Mouse (Mus musculus) liver, postnatal 0 days (tissue): ENCODE results near the gene Anp32e. TPM values are rescaled to one million over a fixed set of nuclear protein-coding genes. Genes with fewer than 3 reads are reported as not detected.

Experiments used
- ATAC-seq: fragments of 200-750 bp; cut with Nextera tagmentation; 2 replicates; pipeline ENCODE4 v1.8.0; 2017; ENCODE audit warnings: mild to moderate bottlenecking, moderate library complexity
- DNase-seq: peaks from one replicate; pipeline ENCODE4 v3.0.0-alpha.2; 2016
- H3K27ac ChIP-seq: fragments of 300-500 bp; sonication (generic); 2 replicates; pipeline ENCODE4 v1.5.1; 2014; ENCODE audit warnings: antibody characterized with exemption, moderate library complexity, mild to moderate bottlenecking, low read depth
- H3K27me3 ChIP-seq: fragments of 300-500 bp; sonication (generic); 2 replicates; pipeline ENCODE4 v1.6.1; 2014; ENCODE audit warnings: low read length, control low read depth, mixed read lengths; ENCODE audit not compliant: insufficient read depth
- H3K36me3 ChIP-seq: fragments of 300-500 bp; sonication (generic); replicated peaks from 2 replicates; pipeline ENCODE4 v1.6.1; 2014; ENCODE audit warnings: mild to moderate bottlenecking, control low read depth, low read length, moderate library complexity, mixed read lengths; ENCODE audit not compliant: insufficient read depth
- H3K4me1 ChIP-seq: fragments of 300-500 bp; sonication (generic); 2 replicates; pipeline ENCODE4 v1.6.1; 2014; ENCODE audit warnings: antibody characterized with exemption, mild to moderate bottlenecking, control low read depth; ENCODE audit not compliant: insufficient read depth
- H3K4me2 ChIP-seq: fragments of 300-500 bp; sonication (generic); 2 replicates; pipeline ENCODE4 v1.6.1; 2014; ENCODE audit warnings: low read depth, mild to moderate bottlenecking, low read length, moderate library complexity, mixed read lengths
- H3K4me3 ChIP-seq: fragments of 300-500 bp; sonication (generic); 2 replicates; pipeline ENCODE4 v1.5.1; 2014; ENCODE audit warnings: low read depth, low read length
- H3K9ac ChIP-seq: fragments of 300-500 bp; sonication (generic); replicated peaks from 2 replicates; pipeline ENCODE4 v1.6.1; 2014; ENCODE audit warnings: mild to moderate bottlenecking, moderate library complexity
- H3K9me3 ChIP-seq: fragments of 300-500 bp; sonication (generic); 2 replicates; pipeline ENCODE4 v1.6.1; 2016; ENCODE audit warnings: mild to moderate bottlenecking, control low read depth, low read length, mixed read lengths
- CTCF ChIP-seq: sonication (generic); IDR thresholded peaks from 2 replicates; pipeline ENCODE4 v1.5.1; 2016; ENCODE audit warnings: antibody characterized with exemption, low read depth
- EP300 ChIP-seq: IDR thresholded peaks from 2 replicates; pipeline ENCODE4 v1.6.1; 2016; ENCODE audit warnings: antibody characterized with exemption, low read depth, mild to moderate bottlenecking
- WGBS: fragments of 180-500 bp; shearing (Covaris S2); extraction: QIAGEN DNeasy Blood & Tissue Kit; methylation state at CpG from one replicate; pipeline ENCODE4 v1.1.7; 2014; ENCODE audit not compliant: insufficient replicate concordance; 5-methylcytosine and 5-hydroxymethylcytosine counted together
- polyA plus RNA-seq: library from polyadenylated mRNA; unstranded; fragments of >200 nt; fragmentation: Nextera tagmentation; extraction: Ambion mirVana; gene quantifications from 2 replicates; pipeline ENCODE4 v1.2.1, GENCODE M21; 2015

Gene Anp32e
- polyA plus RNA-seq, 1 experiment from 2014 or later, result 98.4 TPM

DNA sequence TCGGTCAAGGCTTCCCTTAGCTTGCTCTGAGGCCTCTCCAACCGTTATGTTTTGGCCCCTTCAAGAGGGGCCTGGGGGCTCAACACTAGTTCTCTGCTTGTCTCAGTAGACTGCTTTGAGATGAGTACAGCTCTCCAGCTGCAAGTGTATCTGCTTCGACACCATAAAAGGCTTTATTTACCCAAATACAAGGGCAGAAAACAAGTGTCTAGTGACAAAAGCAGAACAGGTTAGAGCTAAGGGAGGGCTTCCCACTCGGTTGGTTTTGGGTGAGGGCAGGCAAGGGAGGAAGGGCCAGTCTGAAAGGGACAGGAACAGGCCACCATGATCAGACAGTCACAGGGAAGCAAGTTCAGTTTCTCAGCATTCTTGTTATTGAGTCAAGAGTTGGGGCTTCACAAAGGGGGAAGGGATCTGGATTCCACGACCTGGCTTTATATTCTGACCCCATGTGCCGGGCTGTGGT lies 65.4 kb downstream of the Anp32e start:
- H3K4me3 ChIP-seq, result peak overlapping the region; percentile 73
- H3K9me3 ChIP-seq, result no peaks in the 10 kb centered on the region
- WGBS, result 23% methylated on average over 6 of the region's 6 CpGs
- DNase-seq, result no peak
- H3K9ac ChIP-seq, result peak overlapping the region; percentile 70
- no peak for ATAC-seq
- peaks cover 17% of the 10 kb centered on the region for H3K4me1 ChIP-seq
- H3K27ac ChIP-seq, result peak overlapping the region; percentile 79
- peaks cover 7% of the 10 kb centered on the region for H3K27me3 ChIP-seq
- peaks cover 14% of the 10 kb centered on the region for H3K36me3 ChIP-seq
- peak overlapping the region; percentile 98 for H3K4me2 ChIP-seq
- no peak for TF ChIP-seq CTCF
- TF ChIP-seq EP300, result no peak

DNA sequence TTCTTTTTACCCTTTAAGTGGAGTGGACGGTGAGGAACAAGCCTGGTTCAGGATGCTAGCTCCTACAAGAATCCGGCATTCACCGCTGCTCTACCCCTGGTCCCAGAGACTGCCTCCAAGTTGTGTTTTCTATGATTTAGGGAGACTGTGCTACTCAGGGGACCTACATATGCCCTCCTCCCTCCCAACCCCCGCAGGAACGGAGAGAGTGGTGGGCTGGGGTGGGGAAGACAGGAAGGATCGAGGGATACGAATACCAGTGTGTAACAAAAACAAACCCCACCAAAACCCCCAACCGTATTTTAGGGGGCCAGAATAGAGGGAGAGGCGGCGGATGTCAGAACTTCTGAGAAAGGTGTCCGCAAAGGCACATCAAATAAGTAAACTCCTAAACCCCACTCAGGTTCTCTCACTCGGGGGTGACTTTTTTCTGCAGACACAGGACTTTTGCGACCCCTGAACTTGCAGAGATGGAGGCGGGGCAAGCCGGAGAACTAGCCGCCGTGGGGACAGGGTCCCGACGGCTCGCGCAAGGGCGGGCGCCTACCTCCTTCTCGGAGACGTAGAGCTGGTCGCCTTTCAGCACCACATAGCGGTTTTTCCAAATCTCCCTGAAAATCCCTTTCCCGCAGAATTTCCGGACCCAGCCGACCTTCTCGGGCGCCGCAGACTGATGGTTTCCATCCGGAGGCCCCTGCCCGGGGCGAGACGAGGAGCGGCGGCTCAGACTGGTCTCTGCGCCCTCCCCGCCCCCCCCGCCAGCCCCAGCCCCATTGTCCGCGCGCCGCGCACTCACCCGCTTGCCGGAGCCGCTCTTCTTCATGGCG lies 66.1 kb downstream of the Anp32e start:
- WGBS, result 2% methylated on average over 46 of the region's 51 CpGs
- peak overlapping the region; percentile 70 for H3K9ac ChIP-seq
- no peak for TF ChIP-seq EP300
- no peak for TF ChIP-seq CTCF
- peak overlapping the region; percentile 98 for H3K4me2 ChIP-seq
- H3K27ac ChIP-seq, result peak overlapping the region; percentile 79
- H3K4me1 ChIP-seq, result peaks cover 23% of the 10 kb centered on the region
- H3K36me3 ChIP-seq, result peaks cover 10% of the 10 kb centered on the region; the same call in 1 of the 2 replicates
- ATAC-seq (no peak), DNase-seq (peak; percentile 42)
- H3K9me3 ChIP-seq, result no peaks in the 10 kb centered on the region
- H3K27me3 ChIP-seq, result peaks cover 7% of the 10 kb centered on the region
- peak overlapping the region; percentile 73 for H3K4me3 ChIP-seq

DNA sequence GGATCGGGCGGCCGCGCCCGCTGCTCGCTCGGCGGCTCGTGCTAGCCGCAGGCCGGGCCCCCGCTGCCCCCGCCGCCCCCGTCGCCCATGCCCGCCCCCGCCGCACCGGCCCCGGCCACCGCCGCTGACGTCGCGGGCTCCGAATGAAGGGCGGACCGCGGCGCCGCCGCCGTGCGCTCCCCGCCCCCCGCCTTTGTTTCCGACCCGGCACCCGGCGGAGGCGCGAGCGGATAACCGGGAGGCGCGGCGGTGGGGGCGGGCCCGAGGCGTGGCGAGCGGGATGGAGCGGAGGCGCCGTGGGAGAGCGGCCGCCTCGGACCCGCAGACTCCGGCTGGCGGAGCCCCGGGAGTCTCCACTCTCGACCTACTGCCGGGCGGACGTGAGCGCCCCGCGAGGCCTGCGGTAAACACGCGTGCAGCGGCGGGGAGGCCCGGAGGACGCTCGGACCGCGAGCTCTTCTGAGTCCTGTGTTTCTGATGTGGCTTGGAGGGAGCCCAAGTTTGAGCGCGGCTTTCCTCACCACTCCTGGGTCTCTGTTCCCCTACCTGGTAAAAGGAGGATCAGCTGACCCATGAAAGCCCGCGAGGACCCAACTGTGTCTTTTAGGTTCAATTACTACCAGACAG lies 66.9 kb downstream of the Anp32e start, which contains the start of gene Plekho1:
TSS of gene Plekho1 (minus strand) at position 200 of the 627 bp plus-strand sequence.
- Histone ChIP-seq H3K4me3 (peak within 1 kb of the TSS; percentile 73), H3K27ac (peak within 1 kb of the TSS; percentile 79), H3K4me2 (peak within 1 kb of the TSS; percentile 98), H3K27me3 (peaks cover 7% of the 10 kb centered on the region), H3K9me3 (no peaks in the 10 kb centered on the region), H3K36me3 (0 out of 2 replicates have a peak, but pooled peaks cover 6% of the 10 kb centered on the region), H3K4me1 (peaks cover 23% of the 10 kb centered on the region), H3K9ac (peak within 1 kb of the TSS; percentile 70)
- ATAC-seq, result 0 out of 2 replicates have a peak, but pooled peaks have one; percentile 7
- DNase-seq, result peak; percentile 62
- WGBS, result under 1% methylated on average over 23 of the region's 84 CpGs
- TF ChIP-seq EP300 (no peak), CTCF (peak; percentile 24; the same call in 1 of the 2 replicates)

DNA sequence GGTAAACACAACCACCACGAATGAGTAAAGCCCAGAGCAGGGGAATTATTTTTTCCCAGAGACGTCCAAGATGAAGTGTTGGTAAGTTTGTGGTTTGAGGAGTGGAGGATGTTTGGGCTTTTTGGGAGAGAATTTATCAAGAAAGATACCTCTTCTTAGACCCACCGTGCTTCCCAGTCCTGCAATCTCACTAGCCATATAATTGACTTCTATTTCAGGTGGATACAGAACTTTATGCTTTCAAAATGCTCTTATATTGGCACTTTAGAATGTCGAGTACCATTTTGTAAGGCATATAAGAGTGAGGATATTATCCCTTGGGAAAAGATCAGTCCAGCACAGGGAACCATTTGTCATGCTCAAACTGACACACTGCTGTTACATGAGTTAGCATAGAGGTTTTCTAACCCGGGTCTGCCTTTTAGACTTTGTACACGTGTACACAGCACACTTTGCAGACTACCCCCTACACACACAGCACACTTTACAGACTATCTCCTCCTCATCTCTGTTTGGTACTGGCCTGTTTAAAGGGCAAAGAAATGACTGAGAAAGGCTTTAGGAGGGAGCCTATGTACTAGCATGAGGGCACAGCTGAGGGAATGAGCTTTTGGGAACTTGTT lies 67.5 kb downstream of the Anp32e start:
- no peaks in the 10 kb centered on the region for H3K9me3 ChIP-seq
- 0 out of 2 replicates have a peak, but pooled peaks cover under 1% of the 10 kb centered on the region for H3K36me3 ChIP-seq
- no peak for ATAC-seq
- H3K9ac ChIP-seq, result peak overlapping the region; percentile 70
- WGBS, result 12% methylated on average over 6 of the region's 6 CpGs
- peak overlapping the region; percentile 98 for H3K4me2 ChIP-seq
- DNase-seq, result no peak
- H3K27me3 ChIP-seq, result peaks cover 7% of the 10 kb centered on the region
- H3K27ac ChIP-seq, result peak overlapping the region; percentile 79; the same call in 1 of the 2 replicates
- no peak for TF ChIP-seq EP300
- no peak for TF ChIP-seq CTCF
- peaks cover 23% of the 10 kb centered on the region for H3K4me1 ChIP-seq
- peak overlapping the region; percentile 73 for H3K4me3 ChIP-seq

Other genes with a start within 250 kb of the Anp32e start
- gene Adamtsl4, start 241.3 kb upstream of the Anp32e start, polyA plus RNA-seq, result 2.5 and 2.6 TPM in 2 replicates
- 81.2 and 90.1 TPM in 2 replicates for gene Ecm1, start 189.7 kb upstream of the Anp32e start, polyA plus RNA-seq
- 16.4 and 21.0 TPM in 2 replicates for gene Tars2, start 169.0 kb upstream of the Anp32e start, polyA plus RNA-seq
- 7.1 and 8.2 TPM in 2 replicates for gene Rprd2, start 110.4 kb upstream of the Anp32e start, polyA plus RNA-seq
- 11.2 and 12.0 TPM in 2 replicates for gene Prpf3, start 73.4 kb upstream of the Anp32e start, polyA plus RNA-seq
- gene Mrps21, start 57.7 kb upstream of the Anp32e start, polyA plus RNA-seq, result 145 and 157 TPM in 2 replicates
- 0.77 and 1.00 TPM in 2 replicates for gene Ciart, start 47.0 kb upstream of the Anp32e start, polyA plus RNA-seq
- 7.6 and 7.9 TPM in 2 replicates for gene BC028528, start 37.2 kb upstream of the Anp32e start, polyA plus RNA-seq
- gene Aph1a, start 35.3 kb upstream of the Anp32e start, polyA plus RNA-seq, result 17.1 and 22.9 TPM in 2 replicates
- gene Car14, start 24.6 kb upstream of the Anp32e start, polyA plus RNA-seq, result 15.2 and 17.3 TPM in 2 replicates
- 10.7 and 11.7 TPM in 2 replicates for gene Plekho1, start 66.8 kb downstream of the Anp32e start, polyA plus RNA-seq
- 11.3 and 12.5 TPM in 2 replicates for gene Vps45, start 129.2 kb downstream of the Anp32e start, polyA plus RNA-seq
- gene Otud7b, start 175.3 kb downstream of the Anp32e start, polyA plus RNA-seq, result 7.4 and 7.9 TPM in 2 replicates
- 2.7 and 3.0 TPM in 2 replicates for gene Mtmr11, start 232.8 kb downstream of the Anp32e start, polyA plus RNA-seq
- 38.6 and 41.1 TPM in 2 replicates for gene Sf3b4, start 243.1 kb downstream of the Anp32e start, polyA plus RNA-seq